Mouse (Mus musculus) embryonic stem cell, embryonic (primary cell): ENCODE measurements around the gene Rarres2.
"Not testable (repeated sequence)": the region's sequence is repeated elsewhere in the genome, so short reads cannot be mapped to it uniquely, and the experiment has no call there.

Experiments
- CTCF ChIA-PET, 4 experiments: fragments of 300-600 bp in 2 of 4; fragments of 350-600 bp in 2 of 4; sonication (Branson Sonifier 250); formaldehyde crosslinking; loops; one replicate each; lab custom pipeline; 2022; ENCODE audit warnings: inconsistent platforms in 2 of 4; lab: Charles Lee
- POLR2A ChIA-PET, 4 experiments: fragments of 300-600 bp in 2 of 4; fragments of 350-600 bp in 2 of 4; sonication (Branson Sonifier 250); formaldehyde crosslinking; loops; one replicate each; lab custom pipeline; 2022; ENCODE audit warnings: antibody characterized with exemption in 4 of 4, inconsistent platforms in 1 of 4; lab: Charles Lee

Gene Rarres2

GRCm38 (mm10) chr6:48537105-48537954 lies 35.3 kb downstream of the Rarres2 start, which contains the start of gene Atp6v0e2:
Gene Atp6v0e2 (plus strand): TSS chr6:48537615.
- ChIA-PET CTCF (interaction anchor here in 2 of 4 experiments (0.5 to 1.9 kb wide), 11 partner anchors 9 to 860 kb away, joined by 3 to 9 read pairs (median 3); partner anchors contain the start of genes Gimap8 (in 1 of the 2), Gm44965 (in 1 of the 2) and Repin1 (in 1 of the 2)), POLR2A (interaction anchor here in 3 of 4 experiments (0.6 to 1.8 kb wide), 16 partner anchors 15 to 136 kb away, joined by 3 to 10 read pairs (median 3); partner anchors contain the start of genes AI854703 (in 1 of the 3), Gm44965 (in 1 of the 3), Lrrc61 (in 1 of the 3) and Repin1 (in 1 of the 3))

- CTCF ChIA-PET = no interaction called here
- POLR2A ChIA-PET = interaction anchor here in 2 of 4 experiments (0.9 to 1.8 kb wide), 3 partner anchors 18 to 141 kb away, joined by 3 read pairs; partner anchors contain the start of genes Krba1 (in 1 of the 2) and Lrrc61 (in 1 of the 2)
Observed at GRCm38 (mm10) chr6:48536091-48536490, 36.5 kb downstream of the Rarres2 start.

GRCm38 (mm10) chr6:48534913-48535312 lies 37.7 kb downstream of the Rarres2 start:
- POLR2A ChIA-PET = interaction anchor here in 1 of 4 experiments (0.8 to 1.0 kb wide), 2 partner anchors 18 kb away, joined by 3 read pairs; no protein-coding TSS in a partner anchor
- CTCF ChIA-PET = interaction anchor here in 1 of 4 experiments (0.6 kb wide), 1 partner anchor 91 kb away, joined by 6 read pairs; no protein-coding TSS in a partner anchor

GRCm38 (mm10) chr6:48533475-48533874 lies 39.1 kb downstream of the Rarres2 start:
- POLR2A ChIA-PET = interaction anchor here in 1 of 4 experiments (0.5 kb wide), 1 partner anchor 417 kb away, joined by 3 read pairs; no protein-coding TSS in a partner anchor
- CTCF ChIA-PET = interaction anchor here in 1 of 4 experiments (0.6 kb wide), 1 partner anchor 13 kb away, joined by 3 read pairs; no protein-coding TSS in a partner anchor

GRCm38 (mm10) chr6:48530862-48531261 lies 41.7 kb downstream of the Rarres2 start:
- CTCF ChIA-PET = no interaction called here
- POLR2A ChIA-PET = interaction anchor here in 1 of 4 experiments (0.5 to 1.3 kb wide), 4 partner anchors 11 to 72 kb away, joined by 3 to 5 read pairs (median 4); no protein-coding TSS in a partner anchor

- ChIA-PET POLR2A (interaction anchor here in 3 of 4 experiments (0.7 to 1.4 kb wide), 6 partner anchors 9 to 92 kb away, joined by 3 to 5 read pairs (median 4); partner anchors contain the start of gene Lrrc61 (in 1 of the 3)), CTCF (interaction anchor here in 3 of 4 experiments (0.6 to 1.7 kb wide), 6 partner anchors 9 to 285 kb away, joined by 3 to 7 read pairs (median 4); no protein-coding TSS in a partner anchor)
Observed at GRCm38 (mm10) chr6:48529871-48530440, 42.6 kb downstream of the Rarres2 start.

GRCm38 (mm10) chr6:48529261-48529660 lies 43.3 kb downstream of the Rarres2 start:
- ChIA-PET CTCF (interaction anchor here (0.6 to 1.7 kb wide), 8 partner anchors 10 to 440 kb away, joined by 3 to 7 read pairs (median 4); no protein-coding TSS in a partner anchor), POLR2A (interaction anchor here in 3 of 4 experiments (0.7 to 1.4 kb wide), 8 partner anchors 9 to 1417 kb away, joined by 3 to 5 read pairs (median 4); partner anchors contain the start of gene Lrrc61 (in 1 of the 3))

- ChIA-PET CTCF (interaction anchor here in 2 of 4 experiments (0.7 to 0.9 kb wide), 2 partner anchors 12 kb away, joined by 3 to 4 read pairs; no protein-coding TSS in a partner anchor), POLR2A (interaction anchor here in 2 of 4 experiments (0.5 to 2.1 kb wide), 6 partner anchors 22 to 469 kb away, joined by 3 to 6 read pairs (median 4); no protein-coding TSS in a partner anchor)
Observed at GRCm38 (mm10) chr6:48527901-48528300, 44.7 kb downstream of the Rarres2 start.

GRCm38 (mm10) chr6:48524882-48525281 lies 47.7 kb downstream of the Rarres2 start:
- CTCF ChIA-PET, POLR2A ChIA-PET: not testable (repeated sequence)
